Mouse (Mus musculus) lung, postnatal 0 days (tissue): ENCODE measurements around the gene Ifi207. TPM values are rescaled to one million over a fixed set of nuclear protein-coding genes. Genes with fewer than 3 reads are reported as not detected.
"Not testable (repeated sequence)": the region's sequence is repeated elsewhere in the genome, so short reads cannot be mapped to it uniquely, and the experiment has no call there.

Experiments
- ATAC-seq: fragments of 200-750 bp; cut with Nextera tagmentation; 2 replicates; pipeline ENCODE4 v1.8.0; 2017; ENCODE audit warnings: moderate library complexity
- DNase-seq: peaks from one replicate; pipeline ENCODE4 v3.0.0-alpha.2; 2016; ENCODE audit warnings: low spot score
- H3K27ac ChIP-seq: fragments of 300-500 bp; sonication (generic); 2 replicates; pipeline ENCODE4 v1.5.1; 2014; ENCODE audit warnings: antibody characterized with exemption, mild to moderate bottlenecking, low read length, mixed read lengths
- H3K27me3 ChIP-seq: fragments of 300-500 bp; sonication (generic); replicated peaks from 2 replicates; pipeline ENCODE4 v1.6.1; 2014; ENCODE audit warnings: low read length, mixed read lengths; ENCODE audit not compliant: insufficient read depth
- H3K36me3 ChIP-seq: fragments of 300-500 bp; sonication (generic); 2 replicates; pipeline ENCODE4 v1.6.1; 2014; ENCODE audit warnings: low read length, mixed read lengths; ENCODE audit not compliant: insufficient read depth
- H3K4me1 ChIP-seq: fragments of 300-500 bp; sonication (generic); 2 replicates; pipeline ENCODE4 v1.6.1; 2014; ENCODE audit warnings: antibody characterized with exemption, low read depth, low read length, mixed read lengths; ENCODE audit not compliant: insufficient read depth
- H3K4me2 ChIP-seq: fragments of 300-500 bp; sonication (generic); replicated peaks from 2 replicates; pipeline ENCODE4 v1.6.1; 2014; ENCODE audit warnings: low read depth, mild to moderate bottlenecking, low read length, moderate library complexity, mixed read lengths
- H3K4me3 ChIP-seq: fragments of 300-500 bp; sonication (generic); 2 replicates; pipeline ENCODE4 v1.5.1; 2014; ENCODE audit warnings: low read depth, low read length
- H3K9ac ChIP-seq: fragments of 300-500 bp; sonication (generic); replicated peaks from 2 replicates; pipeline ENCODE4 v1.6.1; 2014; ENCODE audit warnings: low read depth, mild to moderate bottlenecking
- H3K9me3 ChIP-seq: fragments of 300-500 bp; sonication (generic); 2 replicates; pipeline ENCODE4 v1.6.1; 2016; ENCODE audit warnings: low read length, mixed read lengths
- CTCF ChIP-seq: IDR thresholded peaks from 2 replicates; pipeline ENCODE4 v1.5.1; 2016; ENCODE audit warnings: antibody characterized with exemption, mild to moderate bottlenecking
- EP300 ChIP-seq: IDR thresholded peaks from 2 replicates; pipeline ENCODE4 v1.6.1; 2016; ENCODE audit warnings: antibody characterized with exemption, mild to moderate bottlenecking, control low read depth
- WGBS: fragments of 180-500 bp; shearing (Covaris S2); extraction: QIAGEN DNeasy Blood & Tissue Kit; methylation state at CpG from one replicate; pipeline ENCODE4 v1.1.7; 2014; 5-methylcytosine and 5-hydroxymethylcytosine counted together
- polyA plus RNA-seq: library from polyadenylated mRNA; unstranded; fragments of >200 nt; fragmentation: Nextera tagmentation; extraction: Ambion mirVana; gene quantifications from 2 replicates; pipeline ENCODE4 v1.2.1, GENCODE M21; 2015

Gene Ifi207
- 1.4 and 1.5 TPM in 2 replicates for polyA plus RNA-seq

GRCm38 (mm10) chr1:173741656-173742055, at the start of gene Ifi207:
TSS of gene Ifi207 (minus strand) at chr1:173741747.
- no peak within 1 kb of the TSS for H3K27ac ChIP-seq
- peak; percentile 31 for DNase-seq
- H3K4me1 ChIP-seq = no peaks in the 10 kb centered on the region
- 54% methylated on average over 4 of the region's 4 CpGs for WGBS
- no peak within 1 kb of the TSS for H3K4me2 ChIP-seq
- peak; percentile 30; the same call in 1 of the 2 replicates for ATAC-seq
- no peak within 1 kb of the TSS for H3K9ac ChIP-seq
- no peak within 1 kb of the TSS for H3K4me3 ChIP-seq
- no peaks in the 10 kb centered on the region for H3K27me3 ChIP-seq
- no peak for TF ChIP-seq CTCF
- TF ChIP-seq EP300 = no peak
- no peaks in the 10 kb centered on the region for H3K36me3 ChIP-seq
- no peaks in the 10 kb centered on the region for H3K9me3 ChIP-seq

GRCm38 (mm10) chr1:173773457-173773856, 31.9 kb upstream of the Ifi207 start:
- 57% methylated on average over 2 of the region's 3 CpGs for WGBS

GRCm38 (mm10) chr1:173766848-173767617, 25.5 kb upstream of the Ifi207 start, which contains the start of gene Ifi204:
TSS of gene Ifi204 (minus strand) at chr1:173766943.
- H3K4me2 ChIP-seq, H3K27me3 ChIP-seq, H3K9ac ChIP-seq, H3K36me3 ChIP-seq, H3K9me3 ChIP-seq, H3K4me3 ChIP-seq, H3K27ac ChIP-seq, H3K4me1 ChIP-seq: not testable (repeated sequence)
- DNase-seq (peak; percentile 42), ATAC-seq (0 out of 2 replicates have a peak, but pooled peaks have one; percentile 26)
- 66% methylated on average over 5 of the region's 5 CpGs for WGBS

More at GRCm38 (mm10) chr1:173773457-173773856, 31.9 kb upstream of the Ifi207 start:
- not testable (repeated sequence) for ATAC-seq, DNase-seq, H3K9me3 ChIP-seq, H3K36me3 ChIP-seq, H3K9ac ChIP-seq, H3K27ac ChIP-seq, H3K27me3 ChIP-seq, H3K4me1 ChIP-seq, H3K4me3 ChIP-seq, H3K4me2 ChIP-seq

GRCm38 (mm10) chr1:173760032-173760431, 18.5 kb upstream of the Ifi207 start:
- WGBS = 76% methylated on average over 4 of the region's 5 CpGs
- not testable (repeated sequence) for H3K9ac ChIP-seq, H3K36me3 ChIP-seq, H3K27me3 ChIP-seq, H3K9me3 ChIP-seq, H3K4me2 ChIP-seq, H3K27ac ChIP-seq, H3K4me3 ChIP-seq, ATAC-seq, H3K4me1 ChIP-seq, DNase-seq

GRCm38 (mm10) chr1:173742262-173742661, 715 bp upstream of the Ifi207 start:
- Histone ChIP-seq H3K36me3 (no peaks in the 10 kb centered on the region), H3K9ac (no peak overlapping the region), H3K4me2 (no peak overlapping the region), H3K9me3 (no peaks in the 10 kb centered on the region), H3K4me1 (no peaks in the 10 kb centered on the region), H3K27ac (no peak overlapping the region), H3K4me3 (no peak overlapping the region), H3K27me3 (no peaks in the 10 kb centered on the region)
- 48% methylated on average over 1 of the region's 1 CpGs for WGBS
- no peak for TF ChIP-seq EP300
- TF ChIP-seq CTCF = no peak
- DNase-seq (no peak), ATAC-seq (0 out of 2 replicates have a peak, but pooled peaks have one; percentile 23)

GRCm38 (mm10) chr1:173740537-173740936, 1.0 kb downstream of the Ifi207 start:
- no peak for ATAC-seq
- Histone ChIP-seq H3K4me2 (no peak overlapping the region), H3K27ac (no peak overlapping the region), H3K27me3 (no peaks in the 10 kb centered on the region), H3K9ac (no peak overlapping the region), H3K36me3 (no peaks in the 10 kb centered on the region), H3K4me1 (no peaks in the 10 kb centered on the region), H3K4me3 (no peak overlapping the region), H3K9me3 (no peaks in the 10 kb centered on the region)
- no peak for DNase-seq
- no peak for TF ChIP-seq EP300
- no peak for TF ChIP-seq CTCF
